Comparison of ENCODE assay signal across 9 mouse cellular contexts in the genomic region with DNA sequence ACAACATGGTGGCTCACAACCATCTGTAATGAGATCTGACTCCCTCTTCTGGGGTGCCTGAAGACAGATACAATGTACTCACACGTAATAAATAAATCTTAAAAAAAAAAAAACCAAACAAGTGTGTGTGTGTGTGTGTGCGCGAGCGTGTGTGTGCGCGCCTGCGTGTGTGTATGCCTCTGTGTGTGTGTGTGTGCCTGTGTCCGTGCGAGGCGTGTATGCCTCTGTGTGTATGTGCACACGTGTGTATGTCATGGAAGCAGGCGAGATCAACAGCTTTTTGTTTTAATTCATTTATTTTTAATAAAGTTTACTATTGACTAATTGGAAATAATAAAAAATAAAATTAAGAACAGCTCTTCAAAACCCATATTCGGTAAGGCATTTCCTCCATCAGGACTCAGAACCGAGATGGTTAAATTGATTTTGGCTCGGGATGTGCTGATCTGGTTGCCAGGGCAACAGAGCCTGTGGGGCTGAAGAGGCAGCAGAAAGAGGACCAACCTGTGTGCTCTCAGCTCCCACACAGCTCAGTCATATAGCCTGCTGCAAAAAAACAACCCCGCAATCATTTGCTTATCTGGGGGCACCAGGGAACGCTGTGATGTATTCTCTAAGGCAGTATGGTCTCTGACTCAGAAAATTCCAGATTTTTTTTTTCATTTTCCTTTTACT. TPM values are rescaled to one million over a fixed set of nuclear protein-coding genes. Genes with fewer than 3 reads are reported as not detected.
DNase-seq lines count a peak whose midpoint lies in the region.
"Had no signal": no experiment of that assay in that cellular context is flagged by ENCODE, and none has a peak within 500 bp of the region (broad histone marks: within the 10 kb centered on the region; RNA-seq: fewer than 3 reads in every experiment).

No protein-coding gene starts in this region.

- peak; percentile 45 to 50 for DNase-seq in cerebellum, adult 18-20 months
- no peak for DNase-seq in cerebellum, adult 11 months
- peak; percentile 43 for DNase-seq in testis, postnatal 10 days (ENCODE audit: low spot score)
- no peak for DNase-seq in testis, postnatal 14 days (ENCODE audit: low spot score)
- peak; percentile 73 to 88 for DNase-seq in left cerebral cortex, postnatal 14 days (ENCODE audit: low spot score in 2 of 2)
- peak; percentile 67 for DNase-seq in right cerebral cortex, postnatal 25 days
- DNase-seq in heart, adult 18-20 months, result no peak
- no peak for DNase-seq in embryo, embryonic 10.5 days (ENCODE audit: low spot score)

- intact Hi-C loops in left cerebral cortex, postnatal 14 days (cut with DNase I), result no loop called here

RNA-seq across cellular contexts. Expression of gene Pnmal2, which starts 6.2 kb away (rescaled TPM):
- 100 to 1,000 TPM; 215 to 249 TPM for total RNA-seq in left cerebral cortex, postnatal 14 days (2021)
- total RNA-seq in heart, adult 18-20 months (2021), result 1 to 10 TPM; 3.7 to 4.0 TPM
- total RNA-seq: megakaryocyte progenitor cell, adult 5-6 weeks had no signal

RNA-seq across cellular contexts. Expression of gene Calm3, which starts 14.3 kb away (rescaled TPM):
- 1,000 to 10,000 TPM; 2,088 to 2,136 TPM for total RNA-seq in left cerebral cortex, postnatal 14 days (2021)
- 100 to 1,000 TPM; 166 to 200 TPM for total RNA-seq in heart, adult 18-20 months (2021)

RNA-seq across cellular contexts. Expression of gene Pnmal1, which starts 21.2 kb away (rescaled TPM):
- 10 to 100 TPM; 85.4 to 91.6 TPM for total RNA-seq in left cerebral cortex, postnatal 14 days (2021)
- not detected for total RNA-seq in heart, adult 18-20 months (2021)
- total RNA-seq: megakaryocyte progenitor cell, adult 5-6 weeks had no signal

RNA-seq across cellular contexts. Expression of gene Ptgir, which starts 32.0 kb away (rescaled TPM):
- total RNA-seq in left cerebral cortex, postnatal 14 days (2021), result under 1 TPM in 1 of 2 experiments, not detected in 1; 0.11 TPM
- 1 to 10 TPM; 1.5 TPM for total RNA-seq in heart, adult 18-20 months (2021)

RNA-seq across cellular contexts. Expression of gene Gm42372, which starts 44.6 kb away (rescaled TPM):
- 10 to 100 TPM; 59.2 to 61.7 TPM for total RNA-seq in left cerebral cortex, postnatal 14 days (2021)
- total RNA-seq in heart, adult 18-20 months (2021), result under 1 TPM in 1 of 2 experiments, not detected in 1; 0.08 TPM

Comparison
In these comparisons a context has a peak if more than half of its experiments do, and no peak if none do; other contexts are left out.
1. DNase-seq: peak in cerebellum, adult 18-20 months (2 of 2), testis, postnatal 10 days (single experiment), left cerebral cortex, postnatal 14 days (2 of 2) and right cerebral cortex, postnatal 25 days (single experiment); none in cerebellum, adult 11 months (single experiment), testis, postnatal 14 days (single experiment), heart, adult 18-20 months (0 of 2) and embryo, embryonic 10.5 days (single experiment).
2. RNA of gene Pnmal2, which starts 6.2 kb away (total RNA-seq): 215 to 249 TPM in left cerebral cortex, postnatal 14 days; 3.7 to 4.0 TPM in heart, adult 18-20 months; every median in the first group is over 10 times any median in the second.
3. RNA of gene Calm3, which starts 14.3 kb away (total RNA-seq): 2,088 to 2,136 TPM in left cerebral cortex, postnatal 14 days; 166 to 200 TPM in heart, adult 18-20 months; every median in the first group is over 10 times any median in the second.
4. RNA of gene Pnmal1, which starts 21.2 kb away (total RNA-seq): 85.4 to 91.6 TPM in left cerebral cortex, postnatal 14 days; not detected in heart, adult 18-20 months; every median in the first group is over 10 times any median in the second.